Mouse (Mus musculus) cerebellum, adult 2 months (tissue): ENCODE measurements around the gene Ap1ar. TPM values are rescaled to one million over a fixed set of nuclear protein-coding genes. Genes with fewer than 3 reads are reported as not detected.

Experiments used
- DNase-seq, 2 experiments: peaks; one replicate each; pipeline ENCODE4 v3.0.0; 2021
- H3K27ac ChIP-seq: fragments of 200-500 bp; 2 replicates; pipeline ENCODE4 v1.5.1; 2012; ENCODE audit warnings: low read length, control low read depth, inconsistent platforms; ENCODE audit not compliant: insufficient read depth
- H3K27me3 ChIP-seq: fragments of 200-500 bp; 2 replicates; pipeline ENCODE4 v1.6.1; 2012; ENCODE audit warnings: inconsistent platforms, mild to moderate bottlenecking, low read length, moderate library complexity; ENCODE audit not compliant: control insufficient read depth, insufficient read depth
- H3K4me1 ChIP-seq: fragments of 200-500 bp; 2 replicates; pipeline ENCODE4 v1.6.1; 2011; ENCODE audit warnings: low read length; ENCODE audit not compliant: control insufficient read depth, insufficient read depth
- H3K4me3 ChIP-seq: fragments of 200-500 bp; replicated peaks from 2 replicates; pipeline ENCODE3; 2011; ENCODE audit warnings: mild to moderate bottlenecking, low read depth, low read length, control low read depth; ENCODE audit not compliant: insufficient read depth
- CTCF ChIP-seq: fragments of 200-500 bp; IDR thresholded peaks from 2 replicates; pipeline ENCODE4 v1.5.1; 2011; ENCODE audit warnings: low read depth, mild to moderate bottlenecking, control low read depth, low read length, moderate library complexity, borderline replicate concordance; ENCODE audit not compliant: insufficient read depth
- POLR2A ChIP-seq: fragments of 200-500 bp; IDR thresholded peaks from 2 replicates; pipeline ENCODE4 v1.6.1; 2011; ENCODE audit warnings: low read length, control low read depth, borderline replicate concordance; ENCODE audit not compliant: insufficient read depth
- WGBS: fragments of 180-500 bp; shearing (Covaris S2); methylation state at CpG from one replicate; pipeline ENCODE4 v1.1.7; 2018; 5-methylcytosine and 5-hydroxymethylcytosine counted together
- polyA plus RNA-seq: library from polyadenylated mRNA; depleted of rRNA; stranded (reverse); fragments of >200 nt; gene quantifications from 2 replicates; pipeline ENCODE4 v1.2.3, GENCODE M21; 2012

Ap1ar gene
- polyA plus RNA-seq, 1 experiment = 52.8 TPM

- DNase-seq = no peak
- TF ChIP-seq CTCF (no peak), POLR2A (no peak)
- Histone ChIP-seq H3K4me3 (no peak overlapping the region), H3K27ac (no peak overlapping the region), H3K27me3 (no peaks in the 10 kb centered on the region), H3K4me1 (no peaks in the 10 kb centered on the region)
- WGBS = 52% methylated on average over 9 of the region's 9 CpGs
These were observed 30.9 kb upstream of the Ap1ar start for GRCm38 (mm10) chr3:127868046-127868758.

GRCm38 (mm10) chr3:127864242-127864641, 26.9 kb upstream of the Ap1ar start:
- 33% methylated on average over 2 of the region's 2 CpGs for WGBS
- DNase-seq = no peak
- Histone ChIP-seq H3K27me3 (no peaks in the 10 kb centered on the region), H3K27ac (no peak overlapping the region), H3K4me1 (no peaks in the 10 kb centered on the region), H3K4me3 (no peak overlapping the region)
- no peak for TF ChIP-seq POLR2A
- no peak for TF ChIP-seq CTCF

DNA sequence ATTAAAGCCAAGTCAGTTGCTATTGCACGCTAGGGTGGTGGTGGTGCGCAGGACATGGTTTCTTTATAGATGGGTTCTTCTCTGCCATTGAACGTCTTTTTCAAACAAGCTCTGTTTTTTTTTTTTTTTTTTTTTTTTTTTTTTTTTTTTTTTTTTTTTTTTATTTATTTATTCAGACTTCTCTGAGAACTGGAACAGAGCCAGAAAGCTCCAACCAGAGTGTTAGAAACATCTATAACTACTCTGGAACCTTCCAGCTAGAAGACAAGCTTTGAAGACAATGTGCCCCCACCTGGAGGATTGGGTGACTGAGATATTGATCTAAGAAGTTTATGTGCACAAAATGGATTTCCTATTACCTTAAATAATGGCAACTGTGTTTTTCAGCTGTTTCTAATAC, 26.2 kb upstream of the Ap1ar start:
- no peak for TF ChIP-seq POLR2A
- no peak for TF ChIP-seq CTCF
- no peak for DNase-seq
- WGBS = 51% methylated on average over 3 of the region's 3 CpGs
- Histone ChIP-seq H3K27me3 (no peaks in the 10 kb centered on the region), H3K4me1 (no peaks in the 10 kb centered on the region), H3K27ac (no peak overlapping the region), H3K4me3 (no peak overlapping the region)

- Histone ChIP-seq H3K4me1 (no peaks in the 10 kb centered on the region), H3K27ac (no peak overlapping the region), H3K27me3 (no peaks in the 10 kb centered on the region; the same call in 1 of the 2 replicates), H3K4me3 (no peak overlapping the region)
- DNase-seq = no peak
- no peak for TF ChIP-seq CTCF
- TF ChIP-seq POLR2A = no peak
- WGBS = 67% methylated on average over 4 of the region's 4 CpGs
These were observed 25.2 kb upstream of the Ap1ar start for GRCm38 (mm10) chr3:127862479-127862878.

DNA sequence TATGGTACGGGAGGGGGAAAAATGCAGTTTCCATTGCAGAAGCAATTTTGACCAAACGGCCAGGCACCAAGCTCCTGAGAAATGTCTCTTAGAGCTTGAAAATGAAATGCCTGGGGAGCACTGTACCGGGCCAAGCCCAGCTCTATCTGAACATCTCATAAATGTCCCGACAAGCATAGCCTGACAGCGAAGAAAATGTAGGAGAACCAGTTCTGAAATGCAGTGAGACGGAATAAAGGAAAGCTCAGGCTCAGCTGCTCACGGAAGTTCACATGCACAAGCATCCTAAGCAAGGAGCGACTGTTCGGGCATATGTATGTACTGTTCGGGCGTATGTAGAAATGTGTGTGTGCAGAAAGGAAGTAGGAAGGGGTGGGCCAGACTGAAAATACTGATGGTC, 24.0 kb upstream of the Ap1ar start:
- WGBS = 85% methylated on average over 11 of the region's 11 CpGs
- H3K4me1 ChIP-seq = no peaks in the 10 kb centered on the region
- no peak overlapping the region for H3K27ac ChIP-seq
- TF ChIP-seq POLR2A (no peak), CTCF (no peak)
- no peak for DNase-seq
- H3K4me3 ChIP-seq = no peak overlapping the region
- H3K27me3 ChIP-seq = no peaks in the 10 kb centered on the region; the same call in 1 of the 2 replicates

DNA sequence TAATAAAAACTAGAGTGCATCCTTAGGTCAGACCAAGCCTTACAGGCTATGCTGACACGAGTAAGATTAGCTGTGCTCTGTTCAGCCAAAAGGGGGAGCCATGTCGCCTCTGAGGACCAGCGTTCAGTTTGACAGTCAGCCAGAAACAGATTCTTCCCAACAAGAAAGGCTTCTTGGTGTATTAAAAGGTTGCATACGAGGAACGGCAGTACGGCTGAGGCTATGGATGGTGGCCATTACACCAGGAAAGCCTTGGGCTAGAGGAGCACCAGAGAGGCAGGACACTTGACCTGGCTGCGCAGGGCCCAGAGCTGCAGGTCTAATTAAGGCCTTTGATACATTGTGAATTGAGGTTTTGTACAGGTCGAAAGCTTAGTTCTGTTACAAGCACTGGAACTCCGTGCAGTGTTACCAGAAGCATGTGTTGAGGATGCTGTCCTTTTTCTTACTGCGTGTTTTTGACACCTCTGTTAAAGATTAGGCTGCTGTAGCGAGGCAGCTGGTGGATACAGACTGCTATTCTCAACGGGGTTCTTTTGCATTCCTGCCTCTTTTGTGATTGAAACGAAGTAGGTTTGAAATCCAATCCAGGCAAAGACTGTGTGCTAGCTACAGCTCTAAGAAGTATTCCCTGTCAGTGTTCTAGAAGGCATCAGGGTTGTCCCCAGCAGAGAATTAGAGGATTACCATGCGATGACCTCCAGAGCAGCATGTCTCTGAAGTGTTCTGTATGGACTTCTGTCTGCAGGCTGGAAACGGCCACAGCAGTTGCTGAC, 16.3 kb upstream of the Ap1ar start:
- Histone ChIP-seq H3K4me1 (no peaks in the 10 kb centered on the region), H3K27me3 (no peaks in the 10 kb centered on the region; the same call in 1 of the 2 replicates), H3K4me3 (no peak overlapping the region), H3K27ac (no peak overlapping the region)
- WGBS = 29% methylated on average over 15 of the region's 15 CpGs
- TF ChIP-seq POLR2A (no peak), CTCF (peak; percentile 72)
- peak; percentile 69 to 70 for DNase-seq

GRCm38 (mm10) chr3:127852722-127853121, 15.4 kb upstream of the Ap1ar start:
- WGBS = 69% methylated on average over 9 of the region's 9 CpGs
- Histone ChIP-seq H3K27me3 (no peaks in the 10 kb centered on the region), H3K4me1 (no peaks in the 10 kb centered on the region), H3K4me3 (no peak overlapping the region), H3K27ac (no peak overlapping the region)
- no peak for DNase-seq
- no peak for TF ChIP-seq CTCF
- no peak for TF ChIP-seq POLR2A

GRCm38 (mm10) chr3:127850776-127851646, 13.7 kb upstream of the Ap1ar start:
- no peak for DNase-seq
- WGBS = 69% methylated on average over 9 of the region's 9 CpGs
- Histone ChIP-seq H3K27ac (no peak overlapping the region), H3K27me3 (no peaks in the 10 kb centered on the region), H3K4me3 (no peak overlapping the region), H3K4me1 (no peaks in the 10 kb centered on the region)
- no peak for TF ChIP-seq POLR2A
